Mouse (Mus musculus) lung, adult 2 months (tissue): Measurements from ENCODE around the gene Mtg2. TPM values are rescaled to one million over a fixed set of nuclear protein-coding genes. Genes with fewer than 3 reads are reported as not detected.

Experiments
- DNase-seq: peaks from one replicate; pipeline ENCODE4 v3.0.0; 2022
- H3K4me1 ChIP-seq: fragments of 200-500 bp; 2 replicates; pipeline ENCODE4 v1.6.1; 2011; ENCODE audit warnings: low read length; ENCODE audit not compliant: control insufficient read depth, insufficient read depth
- H3K4me3 ChIP-seq: fragments of 200-500 bp; replicated peaks from 2 replicates; pipeline ENCODE3; 2011; ENCODE audit warnings: low read depth, mild to moderate bottlenecking, control low read depth, low read length; ENCODE audit errors: extremely low read depth
- CTCF ChIP-seq: fragments of 200-500 bp; IDR thresholded peaks from 2 replicates; pipeline ENCODE4 v1.5.1; 2011; ENCODE audit warnings: mild to moderate bottlenecking, low read length, control low read depth; ENCODE audit not compliant: insufficient read depth
- POLR2A ChIP-seq: fragments of 200-500 bp; IDR thresholded peaks from 2 replicates; pipeline ENCODE4 v1.6.1; 2011; ENCODE audit warnings: low read depth, mild to moderate bottlenecking, control low read depth, low read length, borderline replicate concordance; ENCODE audit errors: extremely low read depth
- WGBS: fragments of 180-500 bp; shearing (Covaris S2); methylation state at CpG from one replicate; pipeline ENCODE4 v1.1.7; 2018; 5-methylcytosine and 5-hydroxymethylcytosine counted together
- polyA plus RNA-seq: library from polyadenylated mRNA; depleted of rRNA; stranded (reverse); fragments of >200 nt; gene quantifications from 2 replicates; pipeline ENCODE4 v1.2.3, GENCODE M21; 2012; rRNA removed

Mtg2 gene
- polyA plus RNA-seq, 1 experiment: 17.1 TPM

GRCm38 (mm10) chr2:180133231-180133630 lies 62.8 kb downstream of the Mtg2 start:
- Histone ChIP-seq H3K4me1 (peaks cover 2% of the 10 kb centered on the region; the same call in 1 of the 2 replicates), H3K4me3 (no peak overlapping the region)
- TF ChIP-seq CTCF (no peak), POLR2A (no peak)
- WGBS: 95% methylated on average over 4 of the region's 4 CpGs
- DNase-seq: no peak

DNA sequence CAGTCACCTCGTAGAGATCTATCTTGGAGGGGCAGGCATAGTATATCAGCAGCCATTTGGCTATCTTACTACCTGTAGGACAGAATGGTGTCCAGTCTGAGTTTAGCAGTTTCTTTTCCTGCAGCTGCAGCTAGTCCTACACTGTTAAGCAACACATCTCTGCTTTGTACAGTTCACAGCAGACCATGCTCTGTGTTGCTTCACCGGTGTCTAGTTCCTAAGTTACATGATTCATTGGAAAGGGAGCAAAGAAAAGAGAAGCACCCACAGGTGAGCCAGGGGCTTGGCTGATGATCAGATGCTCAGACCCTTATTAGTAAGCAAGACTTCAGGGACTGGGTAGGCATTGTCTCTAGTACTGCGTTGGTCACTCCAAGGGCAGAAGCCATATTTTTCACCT lies 63.5 kb downstream of the Mtg2 start:
- peaks cover 2% of the 10 kb centered on the region; the same call in 1 of the 2 replicates for H3K4me1 ChIP-seq
- TF ChIP-seq CTCF: no peak
- no peak for TF ChIP-seq POLR2A
- H3K4me3 ChIP-seq: no peak overlapping the region
- DNase-seq: no peak
- WGBS: 80% methylated on average over 3 of the region's 3 CpGs

DNA sequence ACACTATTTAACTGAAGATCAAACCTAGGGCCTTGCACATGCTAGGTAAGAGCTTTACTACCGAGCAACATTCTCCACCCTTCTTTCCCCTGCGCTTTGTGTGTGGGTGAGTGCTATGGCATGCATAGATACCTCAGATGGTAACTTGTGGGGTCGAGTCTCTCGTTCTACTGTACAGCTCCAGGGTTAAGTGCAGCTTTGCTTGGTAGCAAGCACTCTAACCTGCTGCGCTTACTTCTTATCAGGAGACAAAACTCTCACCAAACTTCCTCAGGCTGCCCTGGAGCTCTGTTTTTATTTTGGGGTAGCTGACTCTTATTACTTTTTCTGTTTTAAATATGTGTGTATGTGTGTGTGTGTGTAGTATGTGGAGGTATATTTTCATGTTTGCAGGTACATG lies 65.0 kb downstream of the Mtg2 start:
- WGBS: 71% methylated on average over 5 of the region's 5 CpGs
- TF ChIP-seq POLR2A (no peak), CTCF (no peak)
- no peak overlapping the region for H3K4me3 ChIP-seq
- peaks cover 2% of the 10 kb centered on the region; the same call in 1 of the 2 replicates for H3K4me1 ChIP-seq
- DNase-seq: no peak

Other genes with a start within 250 kb of the Mtg2 start
- gene Taf4, start 93.9 kb upstream of the Mtg2 start, polyA plus RNA-seq: 10.1 and 11.5 TPM in 2 replicates
- 19.8 and 24.0 TPM in 2 replicates for gene Lsm14b, start 45.6 kb upstream of the Mtg2 start, polyA plus RNA-seq
- 98.3 and 115 TPM in 2 replicates for gene Psma7, start 28.2 kb upstream of the Mtg2 start, polyA plus RNA-seq
- 7.1 and 7.4 TPM in 2 replicates for gene Ss18l1, start 28.1 kb upstream of the Mtg2 start, polyA plus RNA-seq
- gene Hrh3, start 33.9 kb downstream of the Mtg2 start, polyA plus RNA-seq: 0.10 and 0.15 TPM in 2 replicates
- gene Osbpl2, start 48.7 kb downstream of the Mtg2 start, polyA plus RNA-seq: 27.9 and 34.5 TPM in 2 replicates
- 108 and 114 TPM in 2 replicates for gene Adrm1, start 100.9 kb downstream of the Mtg2 start, polyA plus RNA-seq
- gene Lama5, start 155.3 kb downstream of the Mtg2 start, polyA plus RNA-seq: 145 and 148 TPM in 2 replicates
- 2,052 and 2,661 TPM in 2 replicates for gene Rps21, start 186.8 kb downstream of the Mtg2 start, polyA plus RNA-seq
- gene Cables2, start 202.9 kb downstream of the Mtg2 start, polyA plus RNA-seq: 22.7 and 28.2 TPM in 2 replicates
- gene Rbbp8nl, start 219.3 kb downstream of the Mtg2 start, polyA plus RNA-seq: 1.4 and 2.3 TPM in 2 replicates